Mouse (Mus musculus) forebrain, postnatal 0 days (tissue): ENCODE measurements at regions not wholly inside any gene's neighbourhood (a gene's known extent, or its start where the extent isn't known, plus 50 kb on each side); places are given as distances from the start of the nearest gene placed in this dataset.

Source experiments
- ATAC-seq: fragments of 200-750 bp; cut with Nextera tagmentation; 2 replicates; pipeline ENCODE4 v1.8.0; 2017; ENCODE audit warnings: mild to moderate bottlenecking, moderate library complexity
- DNase-seq: peaks from one replicate; pipeline ENCODE4 v3.0.0-alpha.2; 2015
- H3K27ac ChIP-seq: fragments of 300-500 bp; sonication (generic); 2 replicates; pipeline ENCODE4 v1.5.1; 2014; ENCODE audit warnings: low read depth, mild to moderate bottlenecking, antibody characterized with exemption, low read length, moderate library complexity, mixed read lengths
- H3K27me3 ChIP-seq: fragments of 300-500 bp; sonication (generic); 2 replicates; pipeline ENCODE4 v1.6.1; 2014; ENCODE audit warnings: mild to moderate bottlenecking, low read length, mixed read lengths; ENCODE audit not compliant: insufficient read depth
- H3K36me3 ChIP-seq: fragments of 300-500 bp; sonication (generic); 2 replicates; pipeline ENCODE4 v1.6.1; 2014; ENCODE audit warnings: mild to moderate bottlenecking, moderate library complexity; ENCODE audit not compliant: insufficient read depth
- H3K4me1 ChIP-seq: fragments of 300-500 bp; sonication (generic); 2 replicates; pipeline ENCODE4 v1.6.1; 2014; ENCODE audit warnings: antibody characterized with exemption; ENCODE audit not compliant: insufficient read depth
- H3K4me2 ChIP-seq: fragments of 300-500 bp; sonication (generic); 2 replicates; pipeline ENCODE4 v1.6.1; 2014; ENCODE audit warnings: low read depth, mild to moderate bottlenecking, moderate library complexity
- H3K4me3 ChIP-seq: fragments of 300-500 bp; sonication (generic); 2 replicates; pipeline ENCODE4 v1.5.1; 2014; ENCODE audit warnings: low read depth, low read length, mixed read lengths
- H3K9ac ChIP-seq: fragments of 300-500 bp; sonication (generic); 2 replicates; pipeline ENCODE4 v1.6.1; 2014; ENCODE audit warnings: mild to moderate bottlenecking
- H3K9me3 ChIP-seq: fragments of 300-500 bp; sonication (generic); 2 replicates; pipeline ENCODE4 v1.6.1; 2016; ENCODE audit warnings: low read length
- CTCF ChIP-seq: sonication (generic); IDR thresholded peaks from 2 replicates; pipeline ENCODE4 v1.5.1; 2016; ENCODE audit warnings: antibody characterized with exemption, control low read depth, low read depth
- WGBS: fragments of 180-500 bp; shearing (Covaris S2); extraction: QIAGEN DNeasy Blood & Tissue Kit; methylation state at CpG from one replicate; pipeline ENCODE4 v1.1.7; 2014; 5-methylcytosine and 5-hydroxymethylcytosine counted together

- H3K4me3 ChIP-seq = no peak overlapping the region
Observed at GRCm38 (mm10) chr1:83801759-83802158, 393.8 kb upstream of the Sphkap start.

GRCm38 (mm10) chr1:83796961-83797891, 389.2 kb upstream of the Sphkap start:
- no peaks in the 10 kb centered on the region for H3K4me1 ChIP-seq
- no peak; the same call in 1 of the 2 replicates for ATAC-seq
- no peaks in the 10 kb centered on the region for H3K27me3 ChIP-seq
- WGBS = 64% methylated on average over 7 of the region's 7 CpGs
- no peak overlapping the region for H3K4me2 ChIP-seq
- H3K36me3 ChIP-seq = no peaks in the 10 kb centered on the region
- H3K9me3 ChIP-seq = no peaks in the 10 kb centered on the region
- no peak for DNase-seq
- H3K27ac ChIP-seq = no peak overlapping the region
- H3K4me3 ChIP-seq = no peak overlapping the region
- H3K9ac ChIP-seq = no peak overlapping the region
- TF ChIP-seq CTCF = no peak

More at GRCm38 (mm10) chr1:83801759-83802158, 393.8 kb upstream of the Sphkap start:
- H3K9me3 ChIP-seq = no peaks in the 10 kb centered on the region
- ATAC-seq (no peak), DNase-seq (no peak)
- H3K36me3 ChIP-seq = no peaks in the 10 kb centered on the region
- TF ChIP-seq CTCF = no peak
- H3K27me3 ChIP-seq = no peaks in the 10 kb centered on the region
- H3K27ac ChIP-seq = no peak overlapping the region
- H3K4me2 ChIP-seq = no peak overlapping the region
- H3K9ac ChIP-seq = no peak overlapping the region
- no peaks in the 10 kb centered on the region for H3K4me1 ChIP-seq

GRCm38 (mm10) chr1:83777151-83777550, 369.2 kb upstream of the Sphkap start:
- ATAC-seq (no peak), DNase-seq (no peak)
- 13% methylated on average over 1 of the region's 1 CpGs for WGBS
- Histone ChIP-seq H3K9ac (no peak overlapping the region), H3K4me2 (no peak overlapping the region), H3K4me1 (no peaks in the 10 kb centered on the region), H3K27me3 (no peaks in the 10 kb centered on the region), H3K27ac (no peak overlapping the region), H3K4me3 (no peak overlapping the region), H3K36me3 (no peaks in the 10 kb centered on the region), H3K9me3 (no peaks in the 10 kb centered on the region)
- TF ChIP-seq CTCF = no peak

- DNase-seq = no peak
- no peak for ATAC-seq
- Histone ChIP-seq H3K9me3 (no peaks in the 10 kb centered on the region), H3K27me3 (no peaks in the 10 kb centered on the region), H3K4me1 (no peaks in the 10 kb centered on the region), H3K27ac (no peak overlapping the region), H3K36me3 (no peaks in the 10 kb centered on the region), H3K9ac (no peak overlapping the region), H3K4me3 (no peak overlapping the region), H3K4me2 (no peak overlapping the region)
- TF ChIP-seq CTCF = no peak
- WGBS = 50% methylated on average over 3 of the region's 3 CpGs
Observed at GRCm38 (mm10) chr1:83771160-83771559, 363.2 kb upstream of the Sphkap start.

GRCm38 (mm10) chr1:83761499-83761898, 353.5 kb upstream of the Sphkap start:
- no peak overlapping the region for H3K27ac ChIP-seq
- TF ChIP-seq CTCF = no peak
- WGBS = 83% methylated on average over 4 of the region's 4 CpGs

GRCm38 (mm10) chr1:83756866-83757265, 348.9 kb upstream of the Sphkap start:
- TF ChIP-seq CTCF = no peak
- Histone ChIP-seq H3K4me3 (no peak overlapping the region), H3K27me3 (no peaks in the 10 kb centered on the region), H3K9me3 (no peaks in the 10 kb centered on the region), H3K9ac (no peak overlapping the region), H3K27ac (no peak overlapping the region), H3K4me1 (no peaks in the 10 kb centered on the region), H3K4me2 (no peak overlapping the region), H3K36me3 (no peaks in the 10 kb centered on the region)
- DNase-seq (no peak), ATAC-seq (no peak)

More at GRCm38 (mm10) chr1:83761499-83761898, 353.5 kb upstream of the Sphkap start:
- Histone ChIP-seq H3K4me3 (no peak overlapping the region), H3K36me3 (no peaks in the 10 kb centered on the region), H3K4me2 (no peak overlapping the region), H3K4me1 (no peaks in the 10 kb centered on the region), H3K9me3 (no peaks in the 10 kb centered on the region), H3K9ac (no peak overlapping the region), H3K27me3 (no peaks in the 10 kb centered on the region)
- ATAC-seq (no peak), DNase-seq (no peak)

- H3K4me1 ChIP-seq = no peaks in the 10 kb centered on the region
- ATAC-seq (no peak), DNase-seq (no peak)
- no peak overlapping the region for H3K4me2 ChIP-seq
- no peak for TF ChIP-seq CTCF
- WGBS = 54% methylated on average over 1 of the region's 1 CpGs
- H3K9ac ChIP-seq = no peak overlapping the region
- no peaks in the 10 kb centered on the region for H3K36me3 ChIP-seq
- H3K9me3 ChIP-seq = no peaks in the 10 kb centered on the region
- no peaks in the 10 kb centered on the region for H3K27me3 ChIP-seq
- H3K4me3 ChIP-seq = no peak overlapping the region
- H3K27ac ChIP-seq = no peak overlapping the region
Observed at GRCm38 (mm10) chr1:83755336-83755735, 347.3 kb upstream of the Sphkap start.
